Mouse (Mus musculus): ENCODE measurements around the gene Dpp6. TPM values are rescaled to one million over a fixed set of nuclear protein-coding genes. Genes with fewer than 3 reads are reported as not detected.
"Not testable (repeated sequence)": the region's sequence is repeated elsewhere in the genome, so short reads cannot be mapped to it uniquely, and the experiment has no call there.

The Dpp6 gene
- polyA plus RNA-seq, 1 experiment from 2014 or later: 1.3 TPM

GRCm38 (mm10) chr5:27474964-27475465 lies 658.0 kb downstream of the Dpp6 start:
- Histone ChIP-seq H3K9ac (ENCODE audit: low read depth, low read length) (no peak overlapping the region), H3K4me1 (replicated peaks; ENCODE audit: insufficient read depth, low read length) (no peaks in the 10 kb centered on the region), H3K27me3 (ENCODE audit: insufficient read depth, low read length) (no peaks in the 10 kb centered on the region), H3K4me3 (replicated peaks; ENCODE audit: low read depth, low read length) (no peak overlapping the region), H3K27ac (no peak overlapping the region), H3K4me2 (ENCODE audit: low read length) (no peak overlapping the region), H3K9me3 (replicated peaks; ENCODE audit: low read length) (no peaks in the 10 kb centered on the region), H3K36me3 (ENCODE audit: insufficient read depth, low read length) (no peaks in the 10 kb centered on the region)
- ATAC-seq (replicated peaks; ENCODE audit: low FRiP score, low read depth) (no peak), DNase-seq (ENCODE audit: low spot score) (no peak)
- WGBS: 64% methylated on average over 4 of the region's 4 CpGs
- TF ChIP-seq CTCF (IDR thresholded peaks at IDR 0.05; ENCODE audit: low read depth): no peak

- DNase-seq (ENCODE audit: low spot score) (no peak), ATAC-seq (replicated peaks; ENCODE audit: low FRiP score, low read depth) (no peak)
- Histone ChIP-seq H3K27ac (no peak overlapping the region), H3K9me3 (replicated peaks; ENCODE audit: low read length) (no peaks in the 10 kb centered on the region), H3K36me3 (ENCODE audit: insufficient read depth, low read length) (no peaks in the 10 kb centered on the region), H3K4me3 (replicated peaks; ENCODE audit: low read depth, low read length) (no peak overlapping the region), H3K4me1 (replicated peaks; ENCODE audit: insufficient read depth, low read length) (no peaks in the 10 kb centered on the region), H3K4me2 (ENCODE audit: low read length) (no peak overlapping the region), H3K9ac (ENCODE audit: low read depth, low read length) (no peak overlapping the region), H3K27me3 (ENCODE audit: insufficient read depth, low read length) (no peaks in the 10 kb centered on the region)
- TF ChIP-seq CTCF (IDR thresholded peaks at IDR 0.05; ENCODE audit: low read depth): no peak
- WGBS: 83% methylated on average over 2 of the region's 2 CpGs
These were observed 664.7 kb downstream of the Dpp6 start for GRCm38 (mm10) chr5:27481706-27482105.

- ATAC-seq (replicated peaks; ENCODE audit: low FRiP score, low read depth) (no peak), DNase-seq (ENCODE audit: low spot score) (no peak)
- 38% methylated on average over 1 of the region's 1 CpGs for WGBS
These were observed 669.1 kb downstream of the Dpp6 start for GRCm38 (mm10) chr5:27486138-27486537.

GRCm38 (mm10) chr5:27490942-27491341 lies 673.9 kb downstream of the Dpp6 start:
- DNase-seq (ENCODE audit: low spot score): no peak
- Histone ChIP-seq H3K27me3 (ENCODE audit: insufficient read depth, low read length) (no peaks in the 10 kb centered on the region), H3K27ac (no peak overlapping the region), H3K4me3 (replicated peaks; ENCODE audit: low read depth, low read length) (no peak overlapping the region), H3K4me1 (replicated peaks; ENCODE audit: insufficient read depth, low read length) (no peaks in the 10 kb centered on the region), H3K36me3 (ENCODE audit: insufficient read depth, low read length) (no peaks in the 10 kb centered on the region), H3K9me3 (replicated peaks; ENCODE audit: low read length) (no peaks in the 10 kb centered on the region), H3K4me2 (ENCODE audit: low read length) (no peak overlapping the region), H3K9ac (ENCODE audit: low read depth, low read length) (no peak overlapping the region)
- no peak for ATAC-seq (replicated peaks; ENCODE audit: low FRiP score, low read depth)
- 86% methylated on average over 4 of the region's 4 CpGs for WGBS
- no peak for TF ChIP-seq CTCF (IDR thresholded peaks at IDR 0.05; ENCODE audit: low read depth)

More at GRCm38 (mm10) chr5:27486138-27486537, 669.1 kb downstream of the Dpp6 start:
- Histone ChIP-seq H3K4me3 (replicated peaks; ENCODE audit: low read depth, low read length) (no peak overlapping the region), H3K36me3 (ENCODE audit: insufficient read depth, low read length) (no peaks in the 10 kb centered on the region), H3K4me2 (ENCODE audit: low read length) (no peak overlapping the region), H3K9me3 (replicated peaks; ENCODE audit: low read length) (no peaks in the 10 kb centered on the region), H3K27me3 (ENCODE audit: insufficient read depth, low read length) (no peaks in the 10 kb centered on the region), H3K9ac (ENCODE audit: low read depth, low read length) (no peak overlapping the region), H3K27ac (no peak overlapping the region), H3K4me1 (replicated peaks; ENCODE audit: insufficient read depth, low read length) (no peaks in the 10 kb centered on the region)
- no peak for TF ChIP-seq CTCF (IDR thresholded peaks at IDR 0.05; ENCODE audit: low read depth)

- H3K9ac ChIP-seq (ENCODE audit: low read depth, low read length); H3K36me3 ChIP-seq (ENCODE audit: insufficient read depth, low read length); ATAC-seq (replicated peaks; ENCODE audit: low FRiP score, low read depth); H3K4me1 ChIP-seq (replicated peaks; ENCODE audit: insufficient read depth, low read length); H3K4me3 ChIP-seq (replicated peaks; ENCODE audit: low read depth, low read length); H3K9me3 ChIP-seq (replicated peaks; ENCODE audit: low read length); H3K27ac ChIP-seq; DNase-seq (ENCODE audit: low spot score); H3K4me2 ChIP-seq (ENCODE audit: low read length); H3K27me3 ChIP-seq (ENCODE audit: insufficient read depth, low read length): not testable (repeated sequence)
- 56% methylated on average over 1 of the region's 1 CpGs for WGBS
These were observed 684.3 kb downstream of the Dpp6 start, which contains the start of gene Speer4b for GRCm38 (mm10) chr5:27501338-27501737. TSS of gene Speer4b (minus strand) at chr5:27501438.

GRCm38 (mm10) chr5:27518716-27519115 lies 701.7 kb downstream of the Dpp6 start:
- no peaks in the 10 kb centered on the region for H3K27me3 ChIP-seq (ENCODE audit: insufficient read depth, low read length)
- no peak overlapping the region for H3K9ac ChIP-seq (ENCODE audit: low read depth, low read length)
- no peak for TF ChIP-seq CTCF (IDR thresholded peaks at IDR 0.05; ENCODE audit: low read depth)
- H3K36me3 ChIP-seq (ENCODE audit: insufficient read depth, low read length): no peaks in the 10 kb centered on the region
- H3K27ac ChIP-seq: no peak overlapping the region
- DNase-seq (ENCODE audit: low spot score) (no peak), ATAC-seq (replicated peaks; ENCODE audit: low FRiP score, low read depth) (no peak)
- no peaks in the 10 kb centered on the region for H3K4me1 ChIP-seq (replicated peaks; ENCODE audit: insufficient read depth, low read length)
- no peak overlapping the region for H3K4me2 ChIP-seq (ENCODE audit: low read length)
- H3K9me3 ChIP-seq (replicated peaks; ENCODE audit: low read length): no peaks in the 10 kb centered on the region
- no peak overlapping the region for H3K4me3 ChIP-seq (replicated peaks; ENCODE audit: low read depth, low read length)

GRCm38 (mm10) chr5:27526906-27527305 lies 709.9 kb downstream of the Dpp6 start:
- WGBS: 71% methylated on average over 1 of the region's 1 CpGs
- H3K4me3 ChIP-seq (replicated peaks; ENCODE audit: low read depth, low read length): no peak overlapping the region
- ATAC-seq (replicated peaks; ENCODE audit: low FRiP score, low read depth) (no peak), DNase-seq (ENCODE audit: low spot score) (no peak)
- H3K9me3 ChIP-seq (replicated peaks; ENCODE audit: low read length): no peaks in the 10 kb centered on the region
- no peak overlapping the region for H3K9ac ChIP-seq (ENCODE audit: low read depth, low read length)
- H3K27me3 ChIP-seq (ENCODE audit: insufficient read depth, low read length): no peaks in the 10 kb centered on the region
- no peaks in the 10 kb centered on the region for H3K4me1 ChIP-seq (replicated peaks; ENCODE audit: insufficient read depth, low read length)
- H3K36me3 ChIP-seq (ENCODE audit: insufficient read depth, low read length): no peaks in the 10 kb centered on the region
- H3K4me2 ChIP-seq (ENCODE audit: low read length): no peak overlapping the region
- no peak for TF ChIP-seq CTCF (IDR thresholded peaks at IDR 0.05; ENCODE audit: low read depth)
- H3K27ac ChIP-seq: no peak overlapping the region

Data from kidney, postnatal 0 days (tissue).